Mouse (Mus musculus): Measurements from ENCODE around the gene Apc2. TPM values are rescaled to one million over a fixed set of nuclear protein-coding genes. Genes with fewer than 3 reads are reported as not detected.

The Apc2 gene
- total and polyA plus RNA-seq, 3 experiments = 0.07 to 0.13 TPM; not detected in 1

DNA sequence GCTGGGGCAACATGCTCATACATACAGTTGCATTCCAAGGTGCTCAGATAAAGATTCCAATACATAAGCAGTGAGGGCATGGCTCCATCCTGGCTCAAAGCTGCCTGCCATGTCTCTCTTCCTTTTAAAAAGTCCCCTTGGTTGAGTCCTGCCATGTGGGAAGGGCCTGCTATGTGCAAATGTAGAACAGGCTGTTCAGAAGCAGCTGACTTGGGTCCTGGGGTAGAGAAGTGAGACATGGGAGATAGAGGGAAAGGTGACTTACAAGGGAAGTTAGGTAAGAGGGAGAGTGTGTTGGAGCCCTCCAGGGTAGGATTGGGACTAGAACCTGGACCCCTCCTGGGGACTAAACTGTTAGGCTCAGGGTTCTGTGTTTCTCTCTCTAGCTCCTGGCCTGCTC lies 43.8 kb upstream of the Apc2 start:
- in situ Hi-C loops (cut with MboI; ENCODE audit: low pct_ligation_motif_present, low pct_unique_long_range_greater_than_20kb, low sequenced_read_pairs) (no loop called here), dilution Hi-C loops (cut with MboI; ENCODE audit: extremely low pct_ligation_motif_present, extremely low pct_unique_long_range_greater_than_20kb, low sequenced_read_pairs) (no loop called here)
- no peak overlapping the region for H3K9ac ChIP-seq (ENCODE audit: insufficient read depth, low read depth)
- TF ChIP-seq IRF4 (IDR thresholded peaks at IDR 0.05; ENCODE audit: low read depth, low read length) = no peak
- no peak for TF ChIP-seq CHD2 (IDR thresholded peaks at IDR 0.05; ENCODE audit: low read length)
- no peak for TF ChIP-seq CHD1 (IDR thresholded peaks at IDR 0.05; ENCODE audit: low read depth, low read length)
- TF ChIP-seq NRF1 (IDR thresholded peaks at IDR 0.05; ENCODE audit: low read depth, low read length) = no peak
- TF ChIP-seq BHLHE40 (IDR thresholded peaks at IDR 0.05; ENCODE audit: low read depth, low read length) = no peak
- H3K27ac ChIP-seq (ENCODE audit: insufficient read depth, low read depth) = no peak overlapping the region
- H3K27me3 ChIP-seq (replicated peaks) = no peaks in the 10 kb centered on the region
- H3K9me3 ChIP-seq (replicated peaks; ENCODE audit: low read length) = no peaks in the 10 kb centered on the region
- H3K4me1 ChIP-seq (ENCODE audit: control insufficient read depth in 1 of 2, insufficient read depth in 2 of 2) = peaks cover 4 to 27% of the 10 kb centered on the region in 2 experiments
- no peak overlapping the region for H3K4me3 ChIP-seq (replicated peaks in 1 of 3; ENCODE audit: low read depth in 2 of 3, low read length in 2 of 3, poor library complexity in 1 of 3)
- H3K4me2 ChIP-seq (ENCODE audit: insufficient read depth, low read depth, poor library complexity, severe bottlenecking) = no peak overlapping the region
- no peak for DNase-seq (ENCODE audit: extremely low read depth)
- H3K36me3 ChIP-seq (replicated peaks in 1 of 2; ENCODE audit: control insufficient read depth in 1 of 2, insufficient read depth in 1 of 2, low read length in 1 of 2) = peaks cover 47 to 66% of the 10 kb centered on the region in 2 experiments
- H3K79me2 ChIP-seq (replicated peaks; ENCODE audit: control insufficient read depth, extremely low read depth, insufficient read depth, poor library complexity, severe bottlenecking) = peaks cover 21% of the 10 kb centered on the region

DNA sequence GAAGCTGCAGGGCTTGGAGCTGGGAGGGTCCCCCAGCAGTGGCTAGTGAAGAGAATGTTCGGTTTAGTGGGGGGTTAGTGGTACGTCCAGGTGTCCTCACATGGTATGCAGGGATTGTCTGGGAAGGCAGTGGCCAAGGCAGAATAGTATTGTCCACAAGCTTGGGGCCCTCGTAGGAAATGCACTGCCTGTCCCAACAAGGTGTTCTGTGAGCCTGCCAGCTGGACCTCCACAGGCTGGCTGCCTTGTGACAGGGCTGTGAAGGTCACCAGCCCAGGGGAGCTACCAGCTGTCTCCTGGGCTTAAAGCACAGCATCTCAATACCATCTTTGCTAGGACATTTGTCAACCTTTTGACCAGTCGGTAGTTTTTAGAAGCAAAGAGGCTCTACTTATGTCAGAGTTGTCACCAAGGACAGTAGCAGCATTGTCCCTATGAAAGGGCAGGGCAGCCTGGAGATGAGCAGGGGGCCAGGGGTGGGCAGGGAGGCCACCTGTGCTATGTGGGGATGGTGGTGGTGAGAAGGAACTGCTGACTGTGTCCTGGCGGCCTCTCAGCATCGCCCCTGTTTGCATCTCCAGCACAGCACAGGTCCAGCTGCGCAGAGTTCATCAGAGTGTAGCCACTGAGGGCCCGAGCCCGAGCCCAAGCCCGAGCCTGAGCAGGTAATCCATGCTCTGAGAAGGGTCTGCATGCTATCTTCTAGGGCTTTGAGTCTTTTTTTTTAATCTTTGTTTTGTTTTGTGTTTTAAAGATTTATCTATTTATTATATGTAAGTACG lies 43.1 kb upstream of the Apc2 start:
- Histone ChIP-seq H3K4me3 (replicated peaks in 1 of 3; ENCODE audit: low read depth in 2 of 3, low read length in 2 of 3, poor library complexity in 1 of 3) (no peak overlapping the region), H3K9ac (ENCODE audit: insufficient read depth, low read depth) (no peak overlapping the region), H3K27ac (ENCODE audit: insufficient read depth, low read depth) (no peak overlapping the region), H3K9me3 (replicated peaks; ENCODE audit: low read length) (no peaks in the 10 kb centered on the region), H3K27me3 (replicated peaks) (no peaks in the 10 kb centered on the region), H3K79me2 (replicated peaks; ENCODE audit: control insufficient read depth, extremely low read depth, insufficient read depth, poor library complexity, severe bottlenecking) (peaks cover 21% of the 10 kb centered on the region), H3K4me1 (ENCODE audit: control insufficient read depth in 1 of 2, insufficient read depth in 2 of 2) (peaks cover 4 to 27% of the 10 kb centered on the region in 2 experiments), H3K36me3 (replicated peaks in 1 of 2; ENCODE audit: control insufficient read depth in 1 of 2, insufficient read depth in 1 of 2, low read length in 1 of 2) (peaks cover 52 to 71% of the 10 kb centered on the region in 2 experiments), H3K4me2 (ENCODE audit: insufficient read depth, low read depth, poor library complexity, severe bottlenecking) (no peak overlapping the region)
- in situ Hi-C loops (cut with MboI; ENCODE audit: low pct_ligation_motif_present, low pct_unique_long_range_greater_than_20kb, low sequenced_read_pairs) = no loop called here
- DNase-seq (ENCODE audit: extremely low read depth) = no peak
- dilution Hi-C loops (cut with MboI; ENCODE audit: extremely low pct_ligation_motif_present, extremely low pct_unique_long_range_greater_than_20kb, low sequenced_read_pairs) = no loop called here
- TF ChIP-seq MAFK (IDR thresholded peaks at IDR 0.05; ENCODE audit: insufficient replicate concordance, low read length) (no peak), KAT2A (IDR thresholded peaks at IDR 0.05; ENCODE audit: insufficient replicate concordance, low read length) (no peak), ZNF384 (IDR thresholded peaks at IDR 0.05; ENCODE audit: low read depth, low read length) (no peak), JUND (conservative IDR thresholded peaks at IDR 0.05; ENCODE audit: low read depth, low read length) (no peak), NELFE (IDR thresholded peaks at IDR 0.05; ENCODE audit: low read depth, low read length) (no peak), SMC3 (IDR thresholded peaks at IDR 0.05; ENCODE audit: low read depth, low read length) (no peak), RCOR1 (conservative IDR thresholded peaks at IDR 0.05; ENCODE audit: low read depth, low read length) (no peak), MXI1 (IDR thresholded peaks at IDR 0.05; ENCODE audit: low read depth, low read length) (no peak), MYC (IDR thresholded peaks at IDR 0.05; ENCODE audit: low read depth, low read length) (no peak), MEF2A (IDR thresholded peaks at IDR 0.05; ENCODE audit: borderline replicate concordance, low read depth, low read length) (no peak), MAX (IDR thresholded peaks at IDR 0.05; ENCODE audit: low read length) (no peak)
